Mouse (Mus musculus) kidney, adult 2 months (tissue): ENCODE measurements at regions not wholly inside any gene's neighbourhood (a gene's known extent, or its start where the extent isn't known, plus 50 kb on each side); places are given as distances from the start of the nearest gene placed in this dataset.

Source experiments
- CTCF ChIP-seq: fragments of 200-500 bp; conservative IDR thresholded peaks from 2 replicates; pipeline ENCODE4 v1.5.1; 2011; ENCODE audit warnings: low read depth, mild to moderate bottlenecking, control low read depth, low read length, moderate library complexity, mixed read lengths; ENCODE audit not compliant: insufficient read depth, insufficient read length
- POLR2A ChIP-seq: fragments of 200-500 bp; IDR thresholded peaks from one replicate; pipeline ENCODE4 v1.6.1; 2011; ENCODE audit warnings: low read depth, low read length, control low read depth

- TF ChIP-seq CTCF (no peak), POLR2A (no peak)
These were observed 296.5 kb downstream of the Sdhaf3 start for GRCm38 (mm10) chr6:7252286-7252685.
